Mouse (Mus musculus): ENCODE results near the gene Zscan21. TPM values are rescaled to one million over a fixed set of nuclear protein-coding genes. Genes with fewer than 3 reads are reported as not detected.
A peak's percentile ranks its signal among the peaks of the same experiment; 100 is the strongest.

Gene Zscan21
- total RNA-seq (2015; ENCODE audit: low replicate concordance) (14.7 and 16.6 TPM in 2 replicates), total RNA-seq (2017; ENCODE audit: low replicate concordance) (5.7 and 12.6 TPM in 2 replicates)

DNA sequence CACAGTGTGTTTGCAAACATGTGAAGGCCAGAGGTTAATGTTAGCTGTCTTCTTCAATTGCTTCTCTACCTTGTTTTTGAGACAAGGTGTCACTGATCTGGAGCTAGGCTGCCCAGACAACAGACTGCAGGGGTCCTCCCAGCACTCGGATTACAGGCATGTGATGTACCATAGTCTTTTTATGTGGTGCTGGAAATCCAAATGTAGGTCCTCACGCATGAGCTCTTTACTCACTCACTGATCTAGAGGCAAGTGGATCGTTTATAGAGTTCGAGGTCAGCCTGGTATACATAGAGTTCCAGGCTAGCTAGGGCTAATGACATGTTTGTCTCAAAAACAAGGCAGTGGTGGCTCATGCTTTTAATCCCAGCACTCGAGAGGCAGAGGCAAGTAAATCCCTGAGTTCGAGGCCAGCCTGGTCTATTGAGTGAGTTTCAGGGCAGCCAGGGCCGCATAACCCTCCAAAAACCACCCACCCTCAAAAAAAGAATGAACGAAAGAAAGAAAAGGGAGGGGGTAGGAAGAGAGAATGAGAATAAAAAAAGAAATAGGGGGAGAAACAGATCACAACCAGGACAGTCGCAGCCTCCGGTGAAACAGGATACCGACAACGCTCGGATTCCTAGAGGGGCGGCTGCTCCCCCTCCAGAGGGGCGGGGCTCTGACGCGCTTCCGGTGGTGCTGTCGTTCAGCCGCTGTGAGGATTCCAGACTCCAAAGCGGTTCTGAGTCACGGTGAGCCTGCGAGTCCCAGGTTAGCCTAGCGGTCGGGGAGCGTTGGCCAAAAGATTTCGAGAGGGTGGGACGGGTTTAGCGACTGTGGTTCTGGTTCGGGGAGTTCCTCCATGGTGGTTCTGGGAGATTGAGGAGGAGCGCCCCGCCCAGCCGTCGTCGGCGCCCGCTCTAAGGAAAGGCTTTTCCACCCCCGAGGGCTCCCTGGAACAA is at the start of gene Zscan21:
Gene Zscan21 (plus strand): TSS at position 649 of the 944 bp plus-strand sequence.
- peak; percentile 99 for ATAC-seq (replicated peaks; ENCODE audit: low FRiP score, poor library complexity, severe bottlenecking)

DNA sequence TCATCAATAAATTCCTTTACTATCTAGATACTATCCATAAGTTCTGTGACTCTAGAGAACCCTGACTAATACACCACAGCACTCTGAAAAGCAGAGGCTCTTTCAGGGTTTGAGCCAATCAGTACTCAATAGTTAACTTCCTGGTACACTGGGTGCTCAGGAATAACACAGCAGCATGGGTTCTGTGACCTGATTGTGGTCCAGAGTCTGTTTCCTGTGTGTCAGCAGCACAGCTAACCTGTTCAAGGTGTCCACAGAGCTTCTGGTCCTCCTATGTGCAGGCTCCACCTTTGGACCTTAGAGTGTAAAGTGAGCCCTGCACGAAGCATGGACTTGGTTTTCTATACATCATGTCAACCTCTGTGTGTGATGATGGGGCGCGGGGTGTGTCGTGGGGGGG is 42.9 kb upstream of the Zscan21 start:
- no peak for ATAC-seq (replicated peaks; ENCODE audit: low FRiP score, poor library complexity, severe bottlenecking)

GRCm38 (mm10) chr5:138075684-138076083 is 41.0 kb upstream of the Zscan21 start:
- ATAC-seq (replicated peaks; ENCODE audit: low FRiP score, poor library complexity, severe bottlenecking): no peak

DNA sequence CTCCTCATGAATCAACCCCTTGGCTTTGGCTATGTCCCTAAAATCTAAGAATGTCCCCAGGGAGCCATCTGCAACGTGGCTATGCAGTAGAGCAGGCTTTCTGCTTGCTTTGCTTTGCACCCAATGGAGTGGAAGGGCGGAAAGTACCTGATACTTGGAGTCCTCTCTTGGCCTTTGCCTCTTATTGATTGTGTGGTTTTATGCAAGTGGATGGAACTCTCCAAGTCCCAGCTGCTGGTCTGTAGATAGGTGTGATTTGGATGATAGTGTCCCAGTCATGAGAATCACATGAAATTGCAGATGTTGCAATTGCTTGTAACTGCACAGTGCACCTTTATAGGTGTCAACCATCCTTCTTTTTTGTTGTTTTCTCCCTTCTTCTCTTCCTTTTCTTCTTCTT is 40.6 kb upstream of the Zscan21 start:
- no peak for ATAC-seq (replicated peaks; ENCODE audit: low FRiP score, poor library complexity, severe bottlenecking)

- ATAC-seq (replicated peaks; ENCODE audit: low FRiP score, poor library complexity, severe bottlenecking): no peak
These were observed 36.2 kb upstream of the Zscan21 start for GRCm38 (mm10) chr5:138080456-138080855.

GRCm38 (mm10) chr5:138081446-138081845 is 35.3 kb upstream of the Zscan21 start:
- no peak for ATAC-seq (replicated peaks; ENCODE audit: low FRiP score, poor library complexity, severe bottlenecking)

- ATAC-seq (replicated peaks; ENCODE audit: low FRiP score, poor library complexity, severe bottlenecking): no peak
These were observed 33.3 kb upstream of the Zscan21 start for GRCm38 (mm10) chr5:138083318-138083900.

DNA sequence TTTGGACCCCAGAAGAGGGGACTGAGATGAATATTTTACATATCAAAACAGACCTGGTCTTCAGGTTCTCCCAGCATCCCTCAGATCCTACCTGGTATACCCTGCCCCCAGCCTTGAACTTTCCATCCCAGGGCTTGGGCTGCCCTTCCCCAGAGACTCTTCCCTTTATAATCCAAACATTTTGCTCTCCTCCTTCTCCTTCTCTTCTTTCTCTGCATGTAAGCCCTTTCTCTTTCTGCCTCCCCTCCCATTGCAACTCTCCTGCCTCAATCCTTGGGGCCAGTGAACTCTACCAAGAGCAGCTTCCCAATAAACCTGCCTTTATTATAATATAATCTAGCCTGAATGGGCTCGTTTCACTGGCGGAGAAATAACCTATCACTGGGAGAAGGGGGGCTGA is 32.8 kb upstream of the Zscan21 start:
- no peak for ATAC-seq (replicated peaks; ENCODE audit: low FRiP score, poor library complexity, severe bottlenecking)

DNA sequence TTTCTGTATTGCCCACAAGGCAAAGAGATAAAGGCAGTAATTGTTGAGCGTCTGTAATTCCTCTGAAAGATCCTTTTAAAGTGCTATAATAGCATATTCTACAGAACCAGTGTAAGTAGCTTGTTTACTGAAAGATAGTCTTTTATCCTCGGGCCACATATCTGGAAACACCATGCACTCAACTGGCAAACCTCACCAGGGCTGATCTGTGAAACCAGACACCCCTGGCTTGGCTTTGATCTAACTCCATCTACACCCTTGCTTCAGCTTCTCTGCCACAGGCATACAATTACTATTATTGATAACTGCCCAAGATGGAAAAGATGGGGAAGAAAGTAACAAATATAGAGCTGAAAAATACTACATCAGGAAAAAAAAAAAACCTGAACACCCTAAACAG is 32.2 kb upstream of the Zscan21 start:
- peak; percentile 66 for ATAC-seq (replicated peaks; ENCODE audit: low FRiP score, poor library complexity, severe bottlenecking)

DNA sequence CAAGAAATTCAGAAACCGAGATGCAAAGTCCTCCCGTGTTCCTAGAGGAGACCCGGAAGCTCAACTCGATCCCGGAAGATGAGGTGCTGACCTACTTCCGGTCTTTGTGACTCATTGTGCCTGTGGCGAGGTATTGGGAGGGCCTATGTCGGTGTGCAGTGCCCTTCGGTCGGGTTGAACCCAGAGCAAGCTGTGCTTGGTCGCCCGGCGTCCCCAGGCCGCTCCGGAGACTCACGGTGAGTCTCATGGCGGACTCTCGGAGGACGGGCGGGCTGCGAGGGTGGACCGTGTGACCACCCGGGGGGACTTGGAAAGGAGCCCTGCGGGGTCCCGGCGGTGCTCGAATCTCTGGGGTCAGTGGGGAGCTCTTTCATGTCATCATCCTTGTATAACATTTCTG is 31.7 kb upstream of the Zscan21 start, which contains the start of gene Zkscan1:
Gene Zkscan1 (plus strand): TSS at position 89 of the 400 bp plus-strand sequence.
- ATAC-seq (replicated peaks; ENCODE audit: low FRiP score, poor library complexity, severe bottlenecking): peak; percentile 96

DNA sequence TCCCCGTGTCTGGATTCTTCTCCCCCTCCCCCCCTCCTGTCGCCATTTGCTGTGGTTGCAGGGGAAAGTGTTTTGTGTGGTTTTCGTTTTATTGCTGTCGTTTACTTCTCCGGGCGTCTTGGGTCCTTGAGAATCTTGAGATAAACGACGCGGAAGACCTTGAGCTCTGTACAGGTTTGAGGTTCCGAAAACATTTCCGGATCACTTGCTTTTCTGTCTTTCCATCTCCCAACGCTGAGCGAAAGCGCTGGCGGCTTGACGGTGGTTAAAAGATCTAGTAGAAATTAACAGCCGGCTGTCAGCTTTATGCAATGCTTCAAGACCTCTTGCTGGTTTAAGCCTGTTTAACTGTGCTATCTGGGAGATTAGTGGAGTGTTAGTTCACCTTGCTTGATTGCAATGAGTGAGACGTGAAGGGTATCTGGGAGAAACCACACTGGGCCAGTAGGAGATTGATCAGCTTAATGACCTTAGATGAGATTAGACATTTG is 31.2 kb upstream of the Zscan21 start:
- ATAC-seq (replicated peaks; ENCODE audit: low FRiP score, poor library complexity, severe bottlenecking): peak; percentile 12; the same call in 1 of the 2 replicates

- no peak for ATAC-seq (replicated peaks; ENCODE audit: low FRiP score, poor library complexity, severe bottlenecking)
These were observed 29.9 kb upstream of the Zscan21 start for GRCm38 (mm10) chr5:138086842-138087241.

- no peak for ATAC-seq (replicated peaks; ENCODE audit: low FRiP score, poor library complexity, severe bottlenecking)
These were observed 28.3 kb upstream of the Zscan21 start for GRCm38 (mm10) chr5:138088366-138088765.

DNA sequence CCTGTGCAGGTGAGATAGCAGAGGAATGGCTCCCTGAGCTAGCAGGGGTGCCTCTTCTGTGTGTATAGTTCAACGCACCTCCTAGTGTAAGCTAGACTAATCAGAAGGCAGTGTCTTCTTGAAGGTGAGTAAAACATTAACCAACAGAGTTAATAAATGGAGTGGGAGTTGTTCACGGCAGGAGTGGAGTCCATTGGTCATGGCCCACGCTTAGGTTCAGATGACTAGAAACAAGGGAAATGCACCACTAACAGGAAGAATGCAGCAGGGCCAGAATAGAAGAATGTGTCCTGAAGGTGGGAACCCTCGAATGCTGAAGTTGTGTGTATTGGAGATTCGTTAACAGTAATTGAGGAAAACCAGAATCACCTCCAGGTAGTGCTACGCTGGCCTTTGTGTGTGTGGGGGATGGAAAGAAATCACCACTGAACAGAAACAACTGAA is 27.6 kb upstream of the Zscan21 start:
- no peak for ATAC-seq (replicated peaks; ENCODE audit: low FRiP score, poor library complexity, severe bottlenecking)

GRCm38 (mm10) chr5:138090271-138090670 is 26.4 kb upstream of the Zscan21 start:
- no peak for ATAC-seq (replicated peaks; ENCODE audit: low FRiP score, poor library complexity, severe bottlenecking)

DNA sequence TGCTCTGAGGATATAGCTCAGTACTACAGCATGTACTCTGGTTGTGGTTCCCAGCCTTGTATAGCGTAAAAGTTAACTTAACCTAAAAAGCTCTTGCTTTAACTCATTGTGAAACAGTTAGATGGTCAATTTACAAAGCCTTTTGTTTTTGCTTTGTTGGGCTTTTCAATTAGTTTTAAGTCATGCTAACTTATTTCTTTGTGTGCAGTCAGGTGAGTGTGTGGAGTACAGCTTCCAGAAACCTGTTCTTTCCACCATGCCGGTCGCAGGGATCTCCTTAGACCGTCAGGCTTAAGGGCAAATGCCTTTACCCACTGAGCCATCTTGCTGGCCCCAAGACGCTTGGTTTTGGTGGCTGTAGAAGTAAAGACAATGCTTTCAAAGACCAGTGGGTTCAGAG is 26.0 kb upstream of the Zscan21 start:
- no peak for ATAC-seq (replicated peaks; ENCODE audit: low FRiP score, poor library complexity, severe bottlenecking)

- ATAC-seq (replicated peaks; ENCODE audit: low FRiP score, poor library complexity, severe bottlenecking): no peak
These were observed 23.9 kb upstream of the Zscan21 start for GRCm38 (mm10) chr5:138092771-138093170.

- no peak for ATAC-seq (replicated peaks; ENCODE audit: low FRiP score, poor library complexity, severe bottlenecking)
These were observed 22.2 kb upstream of the Zscan21 start for GRCm38 (mm10) chr5:138094474-138094873.

DNA sequence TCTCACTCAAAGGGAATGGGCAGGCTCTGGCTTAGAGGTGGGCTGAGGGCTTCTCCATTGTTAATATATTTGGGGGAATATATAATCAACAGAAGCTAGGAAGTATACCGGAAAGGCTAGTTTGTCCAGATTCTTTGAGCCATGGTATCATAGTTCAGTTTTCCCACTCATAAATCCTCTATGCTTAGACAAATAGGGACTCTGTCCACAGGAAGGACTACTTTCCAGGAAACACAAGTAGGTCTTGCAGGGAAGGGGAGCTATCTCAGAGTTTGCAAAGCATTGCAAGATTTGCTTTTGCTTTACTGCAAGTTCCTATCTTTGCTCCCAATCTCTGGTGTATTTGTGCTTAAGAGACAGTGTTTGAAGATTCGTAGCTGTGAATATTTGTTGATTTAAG is 11.7 kb upstream of the Zscan21 start:
- no peak for ATAC-seq (replicated peaks; ENCODE audit: low FRiP score, poor library complexity, severe bottlenecking)

- no peak for ATAC-seq (replicated peaks; ENCODE audit: low FRiP score, poor library complexity, severe bottlenecking)
These were observed 9.6 kb upstream of the Zscan21 start for GRCm38 (mm10) chr5:138107130-138107529.

All from erythroid progenitor cell, adult 5-6 weeks (primary cell).